Mouse (Mus musculus): ENCODE measurements at regions not wholly inside any gene's neighbourhood (a gene's known extent, or its start where the extent isn't known, plus 50 kb on each side); places are given as distances from the start of the nearest gene placed in this dataset.

- Histone ChIP-seq H3K27ac (0 out of 2 replicates have a peak overlapping the region, but pooled peaks have one; percentile 44), H3K9ac (no peak overlapping the region), H3K4me2 (replicated peaks) (peak overlapping the region; percentile 25), H3K9me3 (no peaks in the 10 kb centered on the region), H3K4me3 (no peak overlapping the region), H3K27me3 (no peaks in the 10 kb centered on the region), H3K4me1 (peaks cover 35% of the 10 kb centered on the region), H3K36me3 (no peaks in the 10 kb centered on the region)
- ATAC-seq (ENCODE audit: low FRiP score, low read depth): no peak
- WGBS: under 1% methylated on average over 6 of the region's 6 CpGs
Measured at GRCm38 (mm10) chr10:120571340-120571739, 95.1 kb upstream of the Hmga2 start.

GRCm38 (mm10) chr10:120565992-120566391, 89.7 kb upstream of the Hmga2 start:
- no peak overlapping the region for H3K27ac ChIP-seq
- H3K36me3 ChIP-seq: no peaks in the 10 kb centered on the region
- H3K4me3 ChIP-seq: no peak overlapping the region
- no peaks in the 10 kb centered on the region for H3K9me3 ChIP-seq
- H3K9ac ChIP-seq: no peak overlapping the region
- no peaks in the 10 kb centered on the region for H3K27me3 ChIP-seq
- 96% methylated on average over 4 of the region's 4 CpGs for WGBS
- no peak for ATAC-seq (ENCODE audit: low FRiP score, low read depth)
- H3K4me1 ChIP-seq: peaks cover 23% of the 10 kb centered on the region
- H3K4me2 ChIP-seq (replicated peaks): no peak overlapping the region

- Histone ChIP-seq H3K27ac (peak overlapping the region; percentile 44; the same call in 1 of the 2 replicates), H3K4me3 (peak overlapping the region; percentile 16), H3K27me3 (no peaks in the 10 kb centered on the region), H3K9me3 (no peaks in the 10 kb centered on the region), H3K4me2 (replicated peaks) (peak overlapping the region; percentile 45), H3K4me1 (peaks cover 19% of the 10 kb centered on the region), H3K36me3 (no peaks in the 10 kb centered on the region), H3K9ac (no peak overlapping the region)
- no peak for ATAC-seq (ENCODE audit: low FRiP score, low read depth)
- WGBS: 27% methylated on average over 14 of the region's 14 CpGs
Measured at GRCm38 (mm10) chr10:120564859-120565258, 88.6 kb upstream of the Hmga2 start.

GRCm38 (mm10) chr10:120563926-120564325, 87.7 kb upstream of the Hmga2 start:
- Histone ChIP-seq H3K4me1 (peaks cover 19% of the 10 kb centered on the region), H3K27me3 (no peaks in the 10 kb centered on the region), H3K9ac (no peak overlapping the region), H3K4me3 (no peak overlapping the region), H3K4me2 (replicated peaks) (peak overlapping the region; percentile 45; the same call in 1 of the 2 replicates), H3K27ac (no peak overlapping the region; the same call in 1 of the 2 replicates), H3K36me3 (no peaks in the 10 kb centered on the region), H3K9me3 (no peaks in the 10 kb centered on the region)
- WGBS: 7% methylated on average over 10 of the region's 10 CpGs
- ATAC-seq (ENCODE audit: low FRiP score, low read depth): no peak

GRCm38 (mm10) chr10:120561821-120562220, 85.6 kb upstream of the Hmga2 start:
- no peak for ATAC-seq (ENCODE audit: low FRiP score, low read depth)
- WGBS: 90% methylated on average over 5 of the region's 5 CpGs
- H3K4me1 ChIP-seq: peaks cover 26% of the 10 kb centered on the region

GRCm38 (mm10) chr10:120557850-120558447, 81.7 kb upstream of the Hmga2 start:
- Histone ChIP-seq H3K4me3 (no peak overlapping the region), H3K27ac (no peak overlapping the region; the same call in 1 of the 2 replicates), H3K27me3 (0 out of 2 replicates have a peak, but pooled peaks cover 2% of the 10 kb centered on the region), H3K4me1 (peaks cover 16% of the 10 kb centered on the region; the same call in 1 of the 2 replicates), H3K4me2 (replicated peaks) (no peak overlapping the region), H3K9ac (no peak overlapping the region), H3K36me3 (no peaks in the 10 kb centered on the region), H3K9me3 (no peaks in the 10 kb centered on the region)
- 50% methylated on average over 10 of the region's 10 CpGs for WGBS
- no peak; the same call in 1 of the 2 replicates for ATAC-seq (ENCODE audit: low FRiP score, low read depth)

More at GRCm38 (mm10) chr10:120561821-120562220, 85.6 kb upstream of the Hmga2 start:
- no peaks in the 10 kb centered on the region for H3K27me3 ChIP-seq
- no peaks in the 10 kb centered on the region for H3K36me3 ChIP-seq
- no peak overlapping the region for H3K4me3 ChIP-seq
- no peak overlapping the region for H3K27ac ChIP-seq
- H3K9ac ChIP-seq: no peak overlapping the region
- H3K4me2 ChIP-seq (replicated peaks): no peak overlapping the region
- H3K9me3 ChIP-seq: no peaks in the 10 kb centered on the region

GRCm38 (mm10) chr10:120556116-120556515, 79.8 kb upstream of the Hmga2 start:
- no peak overlapping the region for H3K9ac ChIP-seq
- 0 out of 2 replicates have a peak, but pooled peaks cover 2% of the 10 kb centered on the region for H3K27me3 ChIP-seq
- no peaks in the 10 kb centered on the region for H3K9me3 ChIP-seq
- no peak overlapping the region for H3K4me3 ChIP-seq
- WGBS: 79% methylated on average over 9 of the region's 9 CpGs
- ATAC-seq (ENCODE audit: low FRiP score, low read depth): no peak
- no peaks in the 10 kb centered on the region for H3K36me3 ChIP-seq
- no peak overlapping the region for H3K4me2 ChIP-seq (replicated peaks)
- H3K4me1 ChIP-seq: peaks cover 23% of the 10 kb centered on the region
- H3K27ac ChIP-seq: no peak overlapping the region

- no peaks in the 10 kb centered on the region for H3K9me3 ChIP-seq
- peak overlapping the region; percentile 99 for H3K4me2 ChIP-seq (replicated peaks)
- peaks cover 24% of the 10 kb centered on the region for H3K4me1 ChIP-seq
- WGBS: under 1% methylated on average over 16 of the region's 16 CpGs
- peak overlapping the region; percentile 84 for H3K9ac ChIP-seq
- peak; percentile 86 for ATAC-seq (ENCODE audit: low FRiP score, low read depth)
- H3K36me3 ChIP-seq: no peaks in the 10 kb centered on the region
- peak overlapping the region; percentile 89 for H3K27ac ChIP-seq
- peak overlapping the region; percentile 60 for H3K4me3 ChIP-seq
- H3K27me3 ChIP-seq: 0 out of 2 replicates have a peak, but pooled peaks cover 2% of the 10 kb centered on the region
Measured at GRCm38 (mm10) chr10:120553097-120553453, 76.8 kb upstream of the Hmga2 start.

GRCm38 (mm10) chr10:120552341-120553096, 76.2 kb upstream of the Hmga2 start:
- Histone ChIP-seq H3K4me3 (peak overlapping the region; percentile 60), H3K9me3 (no peaks in the 10 kb centered on the region), H3K4me2 (replicated peaks) (peak overlapping the region; percentile 99), H3K36me3 (no peaks in the 10 kb centered on the region), H3K27ac (peak overlapping the region; percentile 89), H3K27me3 (0 out of 2 replicates have a peak, but pooled peaks cover 2% of the 10 kb centered on the region), H3K4me1 (peaks cover 18% of the 10 kb centered on the region), H3K9ac (peak overlapping the region; percentile 84)
- peak; percentile 79 for ATAC-seq (ENCODE audit: low FRiP score, low read depth)
- WGBS: under 1% methylated on average over 56 of the region's 56 CpGs

GRCm38 (mm10) chr10:120551851-120552281, 75.6 kb upstream of the Hmga2 start:
- H3K9me3 ChIP-seq: no peaks in the 10 kb centered on the region
- H3K9ac ChIP-seq: peak overlapping the region; percentile 84
- H3K27ac ChIP-seq: peak overlapping the region; percentile 89
- ATAC-seq (ENCODE audit: low FRiP score, low read depth): peak; percentile 57; the same call in 1 of the 2 replicates
- H3K36me3 ChIP-seq: no peaks in the 10 kb centered on the region
- H3K4me3 ChIP-seq: peak overlapping the region; percentile 60
- H3K27me3 ChIP-seq: 0 out of 2 replicates have a peak, but pooled peaks cover 2% of the 10 kb centered on the region
- H3K4me2 ChIP-seq (replicated peaks): peak overlapping the region; percentile 99
- WGBS: under 1% methylated on average over 18 of the region's 18 CpGs
- peaks cover 18% of the 10 kb centered on the region for H3K4me1 ChIP-seq

GRCm38 (mm10) chr10:120547164-120547563, 70.9 kb upstream of the Hmga2 start:
- H3K9ac ChIP-seq: no peak overlapping the region
- no peaks in the 10 kb centered on the region for H3K27me3 ChIP-seq
- H3K4me2 ChIP-seq (replicated peaks): no peak overlapping the region
- ATAC-seq (ENCODE audit: low FRiP score, low read depth): no peak
- no peaks in the 10 kb centered on the region for H3K9me3 ChIP-seq
- no peaks in the 10 kb centered on the region for H3K36me3 ChIP-seq
- no peak overlapping the region for H3K27ac ChIP-seq
- H3K4me1 ChIP-seq: peaks cover 30% of the 10 kb centered on the region
- H3K4me3 ChIP-seq: no peak overlapping the region
- 91% methylated on average over 11 of the region's 11 CpGs for WGBS

- Histone ChIP-seq H3K27me3 (no peaks in the 10 kb centered on the region), H3K9ac (no peak overlapping the region), H3K4me3 (no peak overlapping the region), H3K4me2 (replicated peaks) (no peak overlapping the region), H3K36me3 (no peaks in the 10 kb centered on the region), H3K4me1 (peaks cover 42% of the 10 kb centered on the region), H3K27ac (no peak overlapping the region), H3K9me3 (no peaks in the 10 kb centered on the region)
- ATAC-seq (ENCODE audit: low FRiP score, low read depth): no peak
- 87% methylated on average over 7 of the region's 7 CpGs for WGBS
Measured at GRCm38 (mm10) chr10:120541618-120542017, 65.3 kb upstream of the Hmga2 start.

All from limb, embryonic 13.5 days (tissue).